ENCODE assay signal across 25 mouse cellular contexts in the genomic region with DNA sequence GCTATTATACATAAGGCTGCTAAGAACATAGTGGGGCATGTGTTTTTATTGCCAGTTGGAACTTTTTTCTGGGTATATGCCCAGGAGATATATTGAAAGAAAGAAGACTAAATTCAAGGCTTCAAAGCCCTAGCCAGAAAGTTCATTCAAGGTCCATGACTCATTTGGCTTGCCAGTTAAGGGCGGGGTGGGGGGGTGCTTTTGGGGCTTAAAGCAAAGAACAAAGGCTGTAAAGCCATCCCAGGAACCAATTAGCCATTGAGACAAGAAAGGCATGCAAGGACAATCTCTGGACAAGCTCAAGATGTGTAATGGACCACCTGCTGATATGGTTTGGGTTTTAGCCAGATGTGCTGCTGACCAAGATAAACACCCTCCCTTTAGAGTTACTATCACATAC.
DNase-seq lines count a peak whose midpoint lies in the region; ATAC-seq and TF ChIP-seq lines count a peak whose summit lies in the region.
"Had no signal": no experiment of that assay in that cellular context is flagged by ENCODE, and none has a peak within 500 bp of the region (broad histone marks: within the 10 kb centered on the region; RNA-seq: fewer than 3 reads in every experiment).

No protein-coding gene starts in this region.

- DNase-seq in heart, postnatal 0 days (ENCODE audit: low spot score) = no peak
- DNase-seq in Muller cell, postnatal 12 days (ENCODE audit: inconsistent ontology term) = peak; percentile 95
- peak; percentile 3 for DNase-seq in fibroblast of lung, adult 2 months (ENCODE audit: low read depth)
- no peak for DNase-seq in hindbrain, embryonic 10.5 days (ENCODE audit: low spot score)
- no peak for DNase-seq in lung, postnatal 0 days (ENCODE audit: low spot score)
- DNase-seq: adrenal gland, adult 8-10 months; adrenal gland, postnatal 25 days; cerebellum, adult 18-20 months; cerebellum, adult 9-10 months; cerebellum, postnatal 14 days; gastrocnemius, postnatal 25 days; heart, adult 18-20 months; heart, postnatal 14 days; heart, postnatal 4 days; kidney, adult 2 months had no signal

- H3K9me3 ChIP-seq in heart, postnatal 0 days (replicated peaks; ENCODE audit: control insufficient read depth, low read length) = 0 out of 2 replicates have a peak, but pooled peaks cover 6% of the 10 kb centered on the region
- 0 out of 2 replicates have a peak, but pooled peaks cover 4% of the 10 kb centered on the region for H3K9me3 ChIP-seq in heart, embryonic 11.5 days (replicated peaks; ENCODE audit: control insufficient read depth, low read length)
- H3K9me3 ChIP-seq in hindbrain, embryonic 10.5 days = 0 out of 2 replicates have a peak, but pooled peaks cover 8% of the 10 kb centered on the region
- H3K9me3 ChIP-seq in lung, postnatal 0 days (ENCODE audit: low read length) = no peaks in the 10 kb centered on the region
- H3K9me3 ChIP-seq: forebrain, embryonic 12.5 days; hindbrain, embryonic 15.5 days had no signal

- H3K4me2 ChIP-seq in heart, postnatal 0 days (ENCODE audit: low read depth, low read length) = no peak overlapping the region
- H3K4me2 ChIP-seq in heart, embryonic 11.5 days = no peak overlapping the region
- no peak overlapping the region for H3K4me2 ChIP-seq in lung, postnatal 0 days (replicated peaks; ENCODE audit: low read depth, low read length)
- H3K4me2 ChIP-seq: embryonic facial prominence, embryonic 12.5 days; embryonic facial prominence, embryonic 15.5 days; forebrain, embryonic 12.5 days; forebrain, embryonic 15.5 days; hindbrain, embryonic 12.5 days; hindbrain, embryonic 15.5 days had no signal

- TF ChIP-seq EP300 in heart, postnatal 0 days (IDR thresholded peaks at IDR 0.05; ENCODE audit: low read depth) = no peak
- no peak for TF ChIP-seq EP300 in lung, postnatal 0 days (IDR thresholded peaks at IDR 0.05)

- H3K27me3 ChIP-seq in heart, postnatal 0 days (ENCODE audit: control insufficient read depth, insufficient read depth, low read length) = no peaks in the 10 kb centered on the region
- H3K27me3 ChIP-seq in heart, embryonic 11.5 days (ENCODE audit: control insufficient read depth, insufficient read depth, low read length) = no peaks in the 10 kb centered on the region
- H3K27me3 ChIP-seq in hindbrain, embryonic 10.5 days (ENCODE audit: insufficient read depth, poor library complexity, severe bottlenecking) = no peaks in the 10 kb centered on the region
- H3K27me3 ChIP-seq in lung, postnatal 0 days (replicated peaks; ENCODE audit: insufficient read depth, low read length) = no peaks in the 10 kb centered on the region
- H3K27me3 ChIP-seq: embryonic facial prominence, embryonic 12.5 days; embryonic facial prominence, embryonic 15.5 days; forebrain, embryonic 12.5 days; forebrain, embryonic 15.5 days; hindbrain, embryonic 12.5 days; hindbrain, embryonic 15.5 days; Patski had no signal

- ATAC-seq in heart, postnatal 0 days (ENCODE audit: insufficient read depth, low read depth) = 0 out of 2 replicates have a peak, but pooled peaks have one; percentile 27
- no peak for ATAC-seq in heart, embryonic 11.5 days (replicated peaks; ENCODE audit: insufficient number of reproducible peaks, low FRiP score, low TSS enrichment)
- no peak for ATAC-seq in lung, postnatal 0 days
- ATAC-seq: CD4-positive, CD25-positive, alpha-beta regulatory T cell, adult 4 months; forebrain, embryonic 15.5 days; intestine, postnatal 0 days; Patski had no signal

- no peak overlapping the region for H3K9ac ChIP-seq in heart, postnatal 0 days (replicated peaks; ENCODE audit: low read depth, low read length)
- H3K9ac ChIP-seq in heart, embryonic 11.5 days (ENCODE audit: low read depth, low read length) = no peak overlapping the region
- H3K9ac ChIP-seq in lung, postnatal 0 days (replicated peaks; ENCODE audit: low read depth) = no peak overlapping the region
- H3K9ac ChIP-seq: embryonic facial prominence, embryonic 12.5 days; embryonic facial prominence, embryonic 15.5 days; forebrain, embryonic 12.5 days; forebrain, embryonic 15.5 days; hindbrain, embryonic 12.5 days; hindbrain, embryonic 15.5 days had no signal

- no peak overlapping the region for H3K4me3 ChIP-seq in heart, postnatal 0 days (ENCODE audit: low read depth, low read length)
- no peak overlapping the region for H3K4me3 ChIP-seq in heart, embryonic 11.5 days (ENCODE audit: low read depth, low read length)
- no peak overlapping the region for H3K4me3 ChIP-seq in hindbrain, embryonic 10.5 days
- H3K4me3 ChIP-seq in lung, postnatal 0 days (ENCODE audit: low read depth, low read length) = no peak overlapping the region
- H3K4me3 ChIP-seq: embryonic facial prominence, embryonic 12.5 days; embryonic facial prominence, embryonic 15.5 days; forebrain, embryonic 12.5 days; forebrain, embryonic 15.5 days; hindbrain, embryonic 12.5 days; hindbrain, embryonic 15.5 days had no signal

- 58% methylated on average over 1 of the region's 1 CpGs for WGBS in heart, postnatal 0 days
- 77% methylated on average over 1 of the region's 1 CpGs for WGBS in heart, embryonic 11.5 days (ENCODE audit: insufficient replicate concordance)
- whole genome bisulfite sequencing in hindbrain, embryonic 10.5 days = 85% methylated on average over 1 of the region's 1 CpGs
- WGBS in lung, postnatal 0 days = 63% methylated on average over 1 of the region's 1 CpGs

- no peaks in the 10 kb centered on the region for H3K4me1 ChIP-seq in heart, postnatal 0 days (ENCODE audit: control insufficient read depth, insufficient read depth)
- no peaks in the 10 kb centered on the region for H3K4me1 ChIP-seq in heart, embryonic 11.5 days (ENCODE audit: control insufficient read depth, insufficient read depth, low read length)
- H3K4me1 ChIP-seq in hindbrain, embryonic 10.5 days (replicated peaks) = no peaks in the 10 kb centered on the region
- no peaks in the 10 kb centered on the region for H3K4me1 ChIP-seq in lung, postnatal 0 days (ENCODE audit: insufficient read depth, low read depth, low read length)
- H3K4me1 ChIP-seq: embryonic facial prominence, embryonic 12.5 days; embryonic facial prominence, embryonic 15.5 days; forebrain, embryonic 12.5 days; forebrain, embryonic 15.5 days; hindbrain, embryonic 12.5 days; hindbrain, embryonic 15.5 days had no signal

- no peak overlapping the region for H3K27ac ChIP-seq in heart, postnatal 0 days (ENCODE audit: low read depth)
- no peak overlapping the region for H3K27ac ChIP-seq in heart, embryonic 11.5 days (ENCODE audit: low read depth, low read length)
- H3K27ac ChIP-seq in hindbrain, embryonic 10.5 days = no peak overlapping the region
- H3K27ac ChIP-seq in lung, postnatal 0 days (ENCODE audit: low read length) = no peak overlapping the region
- H3K27ac ChIP-seq: embryonic facial prominence, embryonic 12.5 days; embryonic facial prominence, embryonic 15.5 days; forebrain, embryonic 12.5 days; forebrain, embryonic 15.5 days; hindbrain, embryonic 12.5 days; hindbrain, embryonic 15.5 days had no signal

- no peaks in the 10 kb centered on the region for H3K36me3 ChIP-seq in heart, postnatal 0 days (replicated peaks; ENCODE audit: control insufficient read depth, insufficient read depth, low read length)
- no peaks in the 10 kb centered on the region for H3K36me3 ChIP-seq in heart, embryonic 11.5 days (ENCODE audit: control insufficient read depth, insufficient read depth, low read length)
- H3K36me3 ChIP-seq in hindbrain, embryonic 10.5 days = no peaks in the 10 kb centered on the region
- no peaks in the 10 kb centered on the region for H3K36me3 ChIP-seq in lung, postnatal 0 days (ENCODE audit: insufficient read depth, low read length)
- H3K36me3 ChIP-seq: embryonic facial prominence, embryonic 12.5 days; embryonic facial prominence, embryonic 15.5 days; forebrain, embryonic 12.5 days; forebrain, embryonic 15.5 days; hindbrain, embryonic 12.5 days; hindbrain, embryonic 15.5 days had no signal

- no peak for TF ChIP-seq CTCF in heart, postnatal 0 days (IDR thresholded peaks at IDR 0.05; ENCODE audit: low read depth)
- no peak for TF ChIP-seq CTCF in lung, postnatal 0 days (IDR thresholded peaks at IDR 0.05)

Comparison
In these comparisons a context has a peak if more than half of its experiments do, and no peak if none do; other contexts are left out.
1. DNase-seq: peak in Muller cell, postnatal 12 days (single experiment) and fibroblast of lung, adult 2 months (single experiment); none in heart, postnatal 0 days (single experiment), hindbrain, embryonic 10.5 days (single experiment) and lung, postnatal 0 days (single experiment).